Mouse (Mus musculus) cerebellum, adult 2 months (tissue): Measurements from ENCODE around the gene Atp8a1.

Source experiments
- CTCF ChIP-seq: fragments of 200-500 bp; IDR thresholded peaks from 2 replicates; pipeline ENCODE4 v1.5.1; 2011; ENCODE audit warnings: low read depth, mild to moderate bottlenecking, control low read depth, low read length, moderate library complexity, borderline replicate concordance; ENCODE audit not compliant: insufficient read depth
- POLR2A ChIP-seq: fragments of 200-500 bp; IDR thresholded peaks from 2 replicates; pipeline ENCODE4 v1.6.1; 2011; ENCODE audit warnings: low read length, control low read depth, borderline replicate concordance; ENCODE audit not compliant: insufficient read depth

DNA sequence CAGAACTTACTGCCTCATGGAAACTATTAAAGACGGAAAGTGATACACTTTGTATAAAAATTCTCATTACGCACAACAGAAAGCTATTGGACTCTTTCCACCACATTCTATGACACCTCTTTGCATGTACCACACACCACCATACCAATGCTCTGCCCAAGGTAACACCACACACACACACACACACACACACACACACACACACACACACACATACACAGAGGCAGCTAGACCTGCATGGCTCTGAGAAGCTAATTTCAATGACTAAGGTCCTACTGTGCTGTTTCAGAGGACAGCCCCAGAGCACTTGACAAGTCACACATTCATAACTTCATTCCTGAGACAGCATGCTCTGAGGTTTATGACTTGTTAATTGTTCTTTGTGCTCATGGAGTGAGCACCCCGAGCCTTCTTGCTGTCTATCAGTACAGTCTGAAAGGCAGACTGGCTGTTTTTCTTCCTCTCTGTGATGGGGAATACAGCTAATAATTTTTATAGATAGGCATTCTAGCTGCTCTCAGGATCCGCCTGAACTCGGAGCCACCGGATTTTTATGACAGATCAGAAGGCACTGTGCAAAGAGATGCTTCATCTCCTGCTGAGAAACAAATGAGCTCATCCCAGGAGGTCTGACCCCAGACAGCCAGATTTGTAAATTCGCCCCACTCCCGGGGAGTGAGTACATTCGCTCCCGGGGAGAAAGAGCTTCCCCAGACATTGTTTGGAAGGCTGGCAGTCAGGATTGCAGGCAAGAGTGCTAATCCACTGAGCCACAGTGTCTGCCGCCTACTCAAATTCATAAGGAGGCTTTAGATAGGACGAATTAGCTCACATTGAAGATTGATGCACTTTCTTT, 150.3 kb downstream of the Atp8a1 start:
- no peak for TF ChIP-seq POLR2A
- TF ChIP-seq CTCF: no peak
